Mouse (Mus musculus) neural tube, embryonic 15.5 days (tissue): ENCODE data around the gene 1810043G02Rik. TPM values are rescaled to one million over a fixed set of nuclear protein-coding genes. Genes with fewer than 3 reads are reported as not detected.

Experiments used
- ATAC-seq: fragments of 200-750 bp; cut with Nextera tagmentation; 2 replicates; pipeline ENCODE4 v1.8.0; 2017; ENCODE audit warnings: mild to moderate bottlenecking, moderate TSS enrichment, moderate library complexity; ENCODE audit not compliant: low FRiP score
- H3K27ac ChIP-seq: fragments of 300-500 bp; sonication (generic); replicated peaks from 2 replicates; pipeline ENCODE4 v1.5.1; 2015; ENCODE audit warnings: mild to moderate bottlenecking, inconsistent platforms
- H3K27me3 ChIP-seq: fragments of 300-500 bp; sonication (generic); replicated peaks from 2 replicates; pipeline ENCODE4 v1.6.1; 2015; ENCODE audit warnings: inconsistent platforms
- H3K36me3 ChIP-seq: fragments of 300-500 bp; sonication (generic); 2 replicates; pipeline ENCODE4 v1.6.1; 2015; ENCODE audit warnings: inconsistent platforms
- H3K4me1 ChIP-seq: fragments of 300-500 bp; sonication (generic); 2 replicates; pipeline ENCODE4 v1.6.1; 2015; ENCODE audit warnings: inconsistent platforms
- H3K4me2 ChIP-seq: fragments of 300-500 bp; sonication (generic); 2 replicates; pipeline ENCODE4 v1.6.1; 2015; ENCODE audit warnings: inconsistent platforms, mild to moderate bottlenecking, moderate library complexity
- H3K4me3 ChIP-seq: fragments of 300-500 bp; sonication (generic); replicated peaks from 2 replicates; pipeline ENCODE4 v1.5.1; 2015; ENCODE audit warnings: mild to moderate bottlenecking, inconsistent platforms
- H3K9ac ChIP-seq: fragments of 300-500 bp; sonication (generic); replicated peaks from 2 replicates; pipeline ENCODE4 v1.6.1; 2015; ENCODE audit warnings: mild to moderate bottlenecking, inconsistent platforms
- H3K9me3 ChIP-seq: fragments of 300-500 bp; sonication (generic); replicated peaks from 2 replicates; pipeline ENCODE4 v1.6.1; 2016; ENCODE audit warnings: inconsistent platforms
- WGBS: fragments of 180-500 bp; shearing (Covaris S2); methylation state at CpG from one replicate; pipeline ENCODE4 v1.1.7; 2015; ENCODE audit warnings: mixed read lengths; 5-methylcytosine and 5-hydroxymethylcytosine counted together
- polyA plus RNA-seq: library from polyadenylated mRNA; unstranded; fragments of >200 nt; fragmentation: Nextera tagmentation; extraction: Ambion mirVana; gene quantifications from 2 replicates; pipeline ENCODE4 v1.2.1, GENCODE M21; 2015

Gene 1810043G02Rik
- polyA plus RNA-seq, 1 experiment from 2014 or later, result 51.5 TPM

- H3K4me1 ChIP-seq, result peaks cover 18% of the 10 kb centered on the region
- H3K9ac ChIP-seq, result no peak overlapping the region
- 0 out of 2 replicates have a peak, but pooled peaks cover 7% of the 10 kb centered on the region for H3K27me3 ChIP-seq
- ATAC-seq, result no peak
- H3K36me3 ChIP-seq, result 0 out of 2 replicates have a peak, but pooled peaks cover under 1% of the 10 kb centered on the region
- no peak overlapping the region for H3K4me2 ChIP-seq
- H3K9me3 ChIP-seq, result no peaks in the 10 kb centered on the region
- no peak overlapping the region for H3K27ac ChIP-seq
- 80% methylated on average over 5 of the region's 5 CpGs for WGBS
- H3K4me3 ChIP-seq, result no peak overlapping the region
Observed at GRCm38 (mm10) chr10:77974811-77975210, 3.5 kb upstream of the 1810043G02Rik start.

- WGBS, result 54% methylated on average over 4 of the region's 4 CpGs
- Histone ChIP-seq H3K4me3 (no peak overlapping the region), H3K27me3 (no peaks in the 10 kb centered on the region), H3K9ac (0 out of 2 replicates have a peak overlapping the region, but pooled peaks have one; percentile 4), H3K9me3 (no peaks in the 10 kb centered on the region), H3K36me3 (0 out of 2 replicates have a peak, but pooled peaks cover 9% of the 10 kb centered on the region), H3K4me2 (no peak overlapping the region), H3K27ac (no peak overlapping the region), H3K4me1 (peaks cover 13% of the 10 kb centered on the region)
- no peak for ATAC-seq
Observed at GRCm38 (mm10) chr10:77975653-77976052, 2.7 kb upstream of the 1810043G02Rik start.

GRCm38 (mm10) chr10:77976458-77977150, 1.7 kb upstream of the 1810043G02Rik start:
- Histone ChIP-seq H3K4me1 (peaks cover 13% of the 10 kb centered on the region), H3K36me3 (peaks cover 17% of the 10 kb centered on the region; the same call in 1 of the 2 replicates), H3K27me3 (no peaks in the 10 kb centered on the region), H3K4me2 (no peak overlapping the region), H3K4me3 (no peak overlapping the region), H3K27ac (no peak overlapping the region), H3K9me3 (no peaks in the 10 kb centered on the region), H3K9ac (no peak overlapping the region)
- 78% methylated on average over 8 of the region's 8 CpGs for WGBS
- no peak for ATAC-seq

GRCm38 (mm10) chr10:77984660-77985059, 6.3 kb downstream of the 1810043G02Rik start:
- Histone ChIP-seq H3K9me3 (no peaks in the 10 kb centered on the region), H3K9ac (no peak overlapping the region), H3K4me2 (no peak overlapping the region), H3K4me1 (0 out of 2 replicates have a peak, but pooled peaks cover 3% of the 10 kb centered on the region), H3K36me3 (peaks cover 57% of the 10 kb centered on the region), H3K27me3 (no peaks in the 10 kb centered on the region), H3K27ac (no peak overlapping the region), H3K4me3 (no peak overlapping the region)
- no peak for ATAC-seq
- WGBS, result 1% methylated on average over 4 of the region's 4 CpGs

GRCm38 (mm10) chr10:77985775-77986174, 7.5 kb downstream of the 1810043G02Rik start:
- Histone ChIP-seq H3K4me3 (no peak overlapping the region), H3K27ac (no peak overlapping the region), H3K9me3 (no peaks in the 10 kb centered on the region), H3K9ac (no peak overlapping the region), H3K4me2 (no peak overlapping the region), H3K4me1 (0 out of 2 replicates have a peak, but pooled peaks cover 3% of the 10 kb centered on the region), H3K27me3 (no peaks in the 10 kb centered on the region), H3K36me3 (peaks cover 58% of the 10 kb centered on the region)
- ATAC-seq, result no peak
- WGBS, result 81% methylated on average over 5 of the region's 5 CpGs

- WGBS, result 93% methylated on average over 3 of the region's 3 CpGs
- no peak for ATAC-seq
- Histone ChIP-seq H3K4me3 (no peak overlapping the region), H3K27ac (no peak overlapping the region), H3K27me3 (no peaks in the 10 kb centered on the region), H3K9me3 (no peaks in the 10 kb centered on the region), H3K4me1 (no peaks in the 10 kb centered on the region), H3K36me3 (peaks cover 87% of the 10 kb centered on the region), H3K9ac (no peak overlapping the region), H3K4me2 (no peak overlapping the region)
Observed at GRCm38 (mm10) chr10:77995639-77996038, 17.3 kb downstream of the 1810043G02Rik start.

- 91% methylated on average over 5 of the region's 5 CpGs for WGBS
Observed at GRCm38 (mm10) chr10:78000200-78000599, 21.9 kb downstream of the 1810043G02Rik start.

GRCm38 (mm10) chr10:78001796-78002195, 23.5 kb downstream of the 1810043G02Rik start:
- no peak overlapping the region for H3K9ac ChIP-seq
- no peak for ATAC-seq
- H3K4me1 ChIP-seq, result peaks cover 15% of the 10 kb centered on the region
- no peak overlapping the region for H3K27ac ChIP-seq
- H3K4me2 ChIP-seq, result no peak overlapping the region
- no peaks in the 10 kb centered on the region for H3K9me3 ChIP-seq
- H3K4me3 ChIP-seq, result no peak overlapping the region
- H3K36me3 ChIP-seq, result peaks cover 62% of the 10 kb centered on the region
- H3K27me3 ChIP-seq, result no peaks in the 10 kb centered on the region
- 96% methylated on average over 11 of the region's 11 CpGs for WGBS

More at GRCm38 (mm10) chr10:78000200-78000599, 21.9 kb downstream of the 1810043G02Rik start:
- Histone ChIP-seq H3K4me1 (no peaks in the 10 kb centered on the region), H3K9me3 (no peaks in the 10 kb centered on the region), H3K27me3 (no peaks in the 10 kb centered on the region), H3K27ac (no peak overlapping the region), H3K9ac (no peak overlapping the region), H3K4me2 (no peak overlapping the region), H3K36me3 (peaks cover 76% of the 10 kb centered on the region), H3K4me3 (no peak overlapping the region)
- ATAC-seq, result no peak

- ATAC-seq, result no peak
- WGBS, result 95% methylated on average over 2 of the region's 2 CpGs
- Histone ChIP-seq H3K9me3 (no peaks in the 10 kb centered on the region), H3K4me2 (no peak overlapping the region), H3K9ac (no peak overlapping the region), H3K27me3 (no peaks in the 10 kb centered on the region), H3K4me3 (no peak overlapping the region), H3K27ac (no peak overlapping the region), H3K4me1 (peaks cover 20% of the 10 kb centered on the region), H3K36me3 (peaks cover 59% of the 10 kb centered on the region)
Observed at GRCm38 (mm10) chr10:78002316-78002715, 24.0 kb downstream of the 1810043G02Rik start.

GRCm38 (mm10) chr10:78004479-78005100, 26.3 kb downstream of the 1810043G02Rik start:
- 92% methylated on average over 3 of the region's 3 CpGs for WGBS
- H3K36me3 ChIP-seq, result peaks cover 37% of the 10 kb centered on the region
- H3K4me2 ChIP-seq, result no peak overlapping the region
- no peak for ATAC-seq
- no peak overlapping the region for H3K27ac ChIP-seq
- no peaks in the 10 kb centered on the region for H3K9me3 ChIP-seq
- H3K4me1 ChIP-seq, result peaks cover 37% of the 10 kb centered on the region
- no peaks in the 10 kb centered on the region for H3K27me3 ChIP-seq
- H3K4me3 ChIP-seq, result no peak overlapping the region
- H3K9ac ChIP-seq, result no peak overlapping the region

GRCm38 (mm10) chr10:78005791-78006438, 27.6 kb downstream of the 1810043G02Rik start:
- Histone ChIP-seq H3K9me3 (no peaks in the 10 kb centered on the region), H3K4me3 (no peak overlapping the region), H3K36me3 (peaks cover 24% of the 10 kb centered on the region), H3K4me1 (peaks cover 43% of the 10 kb centered on the region), H3K4me2 (no peak overlapping the region), H3K9ac (no peak overlapping the region), H3K27ac (no peak overlapping the region), H3K27me3 (no peaks in the 10 kb centered on the region)
- no peak for ATAC-seq
- 88% methylated on average over 4 of the region's 4 CpGs for WGBS
